ENCODE assay signal across 9 mouse cellular contexts in the genomic region with DNA sequence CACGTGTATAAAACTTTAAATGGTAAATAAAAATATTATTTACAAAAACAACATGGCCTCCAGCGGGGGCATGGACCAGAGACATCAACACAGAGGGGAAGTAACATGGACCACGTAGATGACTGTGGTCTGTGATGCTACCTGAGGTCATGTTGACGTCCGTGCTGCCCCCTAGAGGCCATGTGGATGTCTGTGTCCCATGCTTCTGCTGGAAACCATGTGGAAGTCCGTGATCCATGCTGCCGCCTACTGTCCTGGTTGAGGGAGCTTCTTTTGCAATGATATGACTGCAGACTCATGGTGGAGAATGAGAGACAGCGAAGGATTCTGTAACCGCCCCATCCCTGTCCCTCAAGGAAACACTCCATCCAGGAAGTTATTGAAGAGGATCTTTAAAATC.
DNase-seq lines count a peak whose midpoint lies in the region; TF ChIP-seq lines count a peak whose summit lies in the region.
"Had no signal": no experiment of that assay in that cellular context is flagged by ENCODE, and none has a peak within 500 bp of the region (broad histone marks: within the 10 kb centered on the region; RNA-seq: fewer than 3 reads in every experiment).

No protein-coding gene starts in this region.

- H3K27ac ChIP-seq in layer of hippocampus, adult 2 months, result no peak overlapping the region
- H3K27ac ChIP-seq in ES-Bruce4 (ENCODE audit: insufficient read depth, low read length), result no peak overlapping the region
- H3K27ac ChIP-seq in limb, embryonic 10.5 days, result no peak overlapping the region
- H3K27ac ChIP-seq: neural tube, embryonic 12.5 days had no signal

- no peaks in the 10 kb centered on the region for H3K4me1 ChIP-seq in ES-Bruce4 (ENCODE audit: control insufficient read depth, insufficient read depth, low read length)
- no peaks in the 10 kb centered on the region for H3K4me1 ChIP-seq in limb, embryonic 10.5 days
- H3K4me1 ChIP-seq: neural tube, embryonic 12.5 days had no signal

- TF ChIP-seq POLR2A in ES-Bruce4 (IDR thresholded peaks at IDR 0.05; ENCODE audit: insufficient read depth, low read length), result no peak

- no peaks in the 10 kb centered on the region for H3K27me3 ChIP-seq in ES-Bruce4 (ENCODE audit: control insufficient read depth, insufficient read depth, low read length, poor library complexity, severe bottlenecking)
- no peaks in the 10 kb centered on the region for H3K27me3 ChIP-seq in limb, embryonic 10.5 days (ENCODE audit: low read depth, poor library complexity, severe bottlenecking)
- H3K27me3 ChIP-seq in splenic B cell, adult 2 months (ENCODE audit: control insufficient read depth, insufficient read depth, low read length, poor library complexity, severe bottlenecking), result no peaks in the 10 kb centered on the region
- H3K27me3 ChIP-seq: neural tube, embryonic 12.5 days had no signal

- peak; percentile 66 for TF ChIP-seq CTCF in layer of hippocampus, adult 2 months (conservative IDR thresholded peaks at IDR 0.05)
- TF ChIP-seq CTCF in ES-Bruce4 (IDR thresholded peaks at IDR 0.05; ENCODE audit: low read depth, low read length), result peak; percentile 100

- no peaks in the 10 kb centered on the region for H3K36me3 ChIP-seq in ES-Bruce4 (ENCODE audit: control insufficient read depth, insufficient read depth, low read length, poor library complexity, severe bottlenecking)
- no peaks in the 10 kb centered on the region for H3K36me3 ChIP-seq in limb, embryonic 10.5 days
- no peaks in the 10 kb centered on the region for H3K36me3 ChIP-seq in splenic B cell, adult 2 months (ENCODE audit: control insufficient read depth, insufficient read depth, low read length, poor library complexity, severe bottlenecking)
- H3K36me3 ChIP-seq: neural tube, embryonic 12.5 days had no signal

- H3K9me3 ChIP-seq in ES-Bruce4 (replicated peaks; ENCODE audit: control insufficient read depth, insufficient read depth, low read length, poor library complexity, severe bottlenecking), result no peaks in the 10 kb centered on the region
- H3K9me3 ChIP-seq in limb, embryonic 10.5 days (replicated peaks), result no peaks in the 10 kb centered on the region
- H3K9me3 ChIP-seq: neural tube, embryonic 12.5 days had no signal

- 25% methylated on average over 9 of the region's 9 CpGs for WGBS in limb, embryonic 10.5 days

- no peak overlapping the region for H3K9ac ChIP-seq in ES-Bruce4 (ENCODE audit: low read depth, poor library complexity, severe bottlenecking)
- H3K9ac ChIP-seq: neural tube, embryonic 12.5 days had no signal

- no peak for TF ChIP-seq EP300 in ES-Bruce4 (IDR thresholded peaks at IDR 0.05; ENCODE audit: insufficient read depth, low read depth, low read length)

- DNase-seq in layer of hippocampus, adult 2 months (ENCODE audit: low spot score in 2 of 2), result no peak
- no peak for DNase-seq in layer of hippocampus, adult 11-12 months (ENCODE audit: low spot score)
- DNase-seq in adrenal gland, adult 18-20 months (ENCODE audit: low spot score in 2 of 2), result peak; percentile 33 to 38
- DNase-seq in embryo, embryonic 9.5 days (ENCODE audit: extremely low spot score), result peak; percentile 71
- DNase-seq in limb, embryonic 10.5 days (ENCODE audit: low spot score), result peak; percentile 61
- peak; percentile 48 for DNase-seq in splenic B cell, adult 2 months (ENCODE audit: low read depth, low spot score)
- no peak for DNase-seq in frontal cortex, postnatal 25 days (ENCODE audit: low spot score in 2 of 2)

- H3K4me3 ChIP-seq in layer of hippocampus, adult 2 months, result no peak overlapping the region
- H3K4me3 ChIP-seq in ES-Bruce4 (ENCODE audit: low read depth, low read length), result no peak overlapping the region
- no peak overlapping the region for H3K4me3 ChIP-seq in limb, embryonic 10.5 days
- H3K4me3 ChIP-seq: neural tube, embryonic 12.5 days had no signal

Comparison
In these comparisons a context has a peak if more than half of its experiments do, and no peak if none do; other contexts are left out.
1. DNase-seq: peak in adrenal gland, adult 18-20 months (2 of 2), embryo, embryonic 9.5 days (single experiment), limb, embryonic 10.5 days (single experiment) and splenic B cell, adult 2 months (single experiment); none in layer of hippocampus, adult 2 months (0 of 2), layer of hippocampus, adult 11-12 months (single experiment) and frontal cortex, postnatal 25 days (0 of 2).